Mouse (Mus musculus) testis, postnatal 10 days (tissue): ENCODE measurements around the gene Itga9.

ENCODE experiments used
- DNase-seq: peaks from one replicate; pipeline ENCODE4 v3.0.0; 2021; ENCODE audit warnings: low spot score

Itga9 gene

DNA sequence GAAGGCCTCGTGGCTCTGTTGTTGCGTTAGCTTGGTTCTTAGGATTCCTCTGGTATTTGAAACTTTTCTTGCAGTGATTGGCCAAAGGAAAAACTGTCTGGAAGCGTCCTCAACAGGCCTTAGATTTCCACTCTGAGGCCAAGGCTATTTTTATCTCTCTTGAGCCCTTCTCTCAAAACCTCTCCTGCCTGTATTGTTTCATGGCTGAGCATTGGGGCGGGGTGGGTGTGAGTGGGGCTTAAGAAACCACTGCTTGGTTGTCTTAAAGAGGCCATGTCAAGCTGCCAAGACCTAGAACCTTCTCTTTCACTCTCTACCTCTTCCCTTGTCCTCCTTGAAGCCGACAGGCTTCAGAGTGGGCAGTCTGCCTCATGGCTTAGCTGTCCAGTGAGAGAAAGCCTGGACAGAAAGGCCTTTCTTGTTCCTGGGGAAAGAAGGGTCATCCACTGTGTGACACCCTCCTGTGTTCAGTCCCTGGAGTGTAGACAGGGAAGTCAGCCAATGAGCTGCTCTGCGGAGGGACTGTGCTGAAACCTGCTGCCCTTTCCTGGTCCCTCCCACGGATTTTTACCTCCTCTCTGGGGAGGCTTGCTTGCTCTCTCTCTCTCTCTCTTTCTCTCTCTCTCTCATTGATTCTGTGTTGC lies 271.0 kb downstream of the Itga9 start:
- DNase-seq: no peak

DNA sequence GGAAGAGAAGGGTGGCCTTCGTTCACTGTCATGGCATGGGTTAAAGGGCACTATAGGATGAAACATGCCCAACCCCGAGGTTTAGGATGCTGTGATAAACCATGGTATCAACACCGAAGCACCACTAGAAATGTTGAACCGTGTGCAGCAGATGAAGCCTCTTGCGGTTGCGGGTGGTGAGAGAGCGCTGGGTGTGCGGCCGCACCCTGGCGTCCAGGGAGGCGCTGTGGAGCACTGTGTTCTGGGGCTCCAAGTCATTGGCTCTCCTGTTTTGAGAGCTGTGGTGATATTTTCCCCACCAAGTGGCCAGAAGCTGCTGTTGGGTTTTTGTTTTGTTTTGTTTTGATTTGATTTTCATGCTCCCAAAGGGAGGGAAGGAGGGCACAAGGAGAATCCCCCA lies 272.1 kb downstream of the Itga9 start:
- no peak for DNase-seq

DNA sequence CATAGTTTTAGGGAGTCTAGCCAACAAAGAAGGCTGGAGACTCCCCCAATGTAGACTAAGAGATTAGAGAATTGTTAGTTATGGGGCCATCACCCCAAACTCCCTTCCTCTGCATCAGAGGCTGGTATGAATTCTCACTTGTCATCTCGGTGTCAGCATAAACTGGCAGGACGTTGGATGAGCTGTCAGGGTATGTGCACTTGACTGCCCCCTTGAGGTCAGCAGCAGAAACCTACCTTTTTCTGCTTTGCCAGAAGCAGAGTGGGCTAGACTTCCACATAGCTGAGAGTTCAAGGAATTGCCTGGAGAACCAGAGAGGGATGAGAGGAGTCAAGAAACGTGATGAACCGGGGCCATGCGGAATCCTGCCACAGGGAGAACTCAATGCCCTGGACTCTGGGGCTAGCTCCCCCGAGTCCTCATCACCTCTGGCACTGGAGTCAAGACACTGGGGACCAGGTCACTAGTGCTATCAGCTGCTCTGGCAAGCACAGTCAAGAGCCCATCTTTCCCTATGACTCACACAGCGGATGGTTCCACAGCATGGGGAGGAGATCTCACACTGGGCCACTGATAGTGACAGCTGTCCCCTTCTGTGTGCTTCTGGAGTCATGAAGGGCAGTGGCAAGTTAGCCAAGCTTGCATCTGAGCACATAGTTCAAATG lies 274.9 kb downstream of the Itga9 start:
- no peak for DNase-seq

DNA sequence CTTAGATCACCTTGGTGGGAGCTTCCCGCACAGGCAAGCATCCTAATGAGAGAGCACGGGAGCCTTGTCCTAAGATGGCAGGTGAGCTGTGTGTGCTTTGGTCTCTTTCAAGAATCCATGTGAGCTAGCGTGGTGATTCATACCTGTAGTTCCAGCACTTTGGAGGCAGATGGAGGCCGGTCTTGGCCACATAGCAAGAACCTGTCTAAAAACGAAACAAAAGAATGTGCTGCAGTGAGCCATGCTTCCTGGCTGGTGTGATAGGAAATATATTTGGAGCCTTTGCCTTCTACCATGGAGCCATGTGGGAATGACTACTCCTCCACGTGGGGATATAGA lies 275.4 kb downstream of the Itga9 start:
- no peak for DNase-seq

DNA sequence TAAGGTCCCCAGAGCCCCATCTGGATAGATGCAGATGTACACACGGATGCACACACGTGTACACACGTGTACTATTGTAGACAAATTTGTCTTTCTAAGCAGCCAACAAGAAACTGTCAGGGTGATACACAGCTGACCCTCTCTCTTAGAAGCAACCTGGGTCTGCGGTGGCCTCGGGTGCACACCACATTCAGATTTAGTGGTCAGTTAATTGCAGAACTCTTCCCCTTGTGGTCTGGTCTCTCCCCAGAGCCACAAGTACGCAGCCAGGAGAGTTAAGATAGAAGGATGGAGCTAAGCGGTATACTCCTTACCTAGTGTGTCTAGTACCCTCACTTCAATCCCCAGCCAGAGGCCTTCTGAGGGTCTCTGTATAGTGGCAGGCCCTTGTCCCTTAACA lies 276.7 kb downstream of the Itga9 start:
- DNase-seq: no peak

DNA sequence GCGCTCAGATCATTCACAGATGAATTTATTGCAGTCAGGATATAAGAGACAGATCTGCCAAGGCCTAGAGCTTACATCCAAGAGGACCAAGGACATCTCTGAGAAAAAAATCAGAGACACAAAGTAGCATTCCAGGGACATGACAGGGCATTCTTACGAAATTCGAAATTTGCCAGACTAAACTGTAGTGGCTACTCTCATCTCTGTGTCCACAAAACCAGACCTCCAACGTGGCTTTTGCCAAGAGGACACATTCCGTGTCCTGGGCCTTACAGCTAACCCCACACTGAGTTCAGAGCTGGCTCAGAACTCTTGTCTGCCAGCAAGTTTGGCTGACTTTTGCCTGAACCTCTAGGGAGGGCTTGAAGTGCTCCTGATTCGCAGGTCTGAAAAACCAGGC lies 279.3 kb downstream of the Itga9 start:
- DNase-seq: no peak

DNA sequence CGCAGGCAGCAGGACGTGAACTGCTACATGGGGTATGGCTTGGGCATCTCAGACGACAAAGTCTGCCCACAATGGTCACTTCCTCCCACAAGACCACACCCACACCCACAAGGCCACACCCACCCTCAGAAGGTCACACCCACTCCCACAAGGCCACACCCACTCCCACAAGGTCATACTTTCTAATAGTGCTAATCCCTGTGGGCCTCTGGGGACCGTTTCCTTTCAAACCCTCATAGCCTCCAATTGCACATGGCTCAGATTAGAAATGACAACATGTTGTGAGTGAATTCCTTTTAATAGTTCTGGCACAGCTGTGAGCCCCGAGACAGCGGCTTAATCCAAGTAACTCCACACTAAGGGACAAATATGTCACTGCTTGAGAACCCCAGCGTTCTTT lies 280.7 kb downstream of the Itga9 start:
- DNase-seq: no peak

DNA sequence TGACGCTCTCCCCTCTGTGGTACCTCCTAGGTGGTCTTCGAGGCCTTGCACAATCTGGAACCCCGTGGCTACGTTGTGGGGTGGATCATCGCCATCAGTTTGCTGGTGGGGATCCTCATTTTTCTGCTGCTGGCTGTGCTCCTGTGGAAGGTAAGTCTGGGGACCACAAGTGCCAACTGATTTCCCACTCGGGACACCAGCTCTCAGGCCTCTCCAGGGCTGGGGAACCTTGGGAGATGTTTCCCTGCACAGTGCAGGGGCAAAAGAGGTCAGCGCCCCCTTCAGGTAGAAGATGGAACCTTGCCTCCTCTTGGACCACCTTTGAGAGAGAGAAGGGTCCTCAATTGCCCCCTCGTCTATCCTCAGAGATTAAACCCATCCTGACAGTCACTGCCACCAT lies 281.2 kb downstream of the Itga9 start:
- DNase-seq: no peak

DNA sequence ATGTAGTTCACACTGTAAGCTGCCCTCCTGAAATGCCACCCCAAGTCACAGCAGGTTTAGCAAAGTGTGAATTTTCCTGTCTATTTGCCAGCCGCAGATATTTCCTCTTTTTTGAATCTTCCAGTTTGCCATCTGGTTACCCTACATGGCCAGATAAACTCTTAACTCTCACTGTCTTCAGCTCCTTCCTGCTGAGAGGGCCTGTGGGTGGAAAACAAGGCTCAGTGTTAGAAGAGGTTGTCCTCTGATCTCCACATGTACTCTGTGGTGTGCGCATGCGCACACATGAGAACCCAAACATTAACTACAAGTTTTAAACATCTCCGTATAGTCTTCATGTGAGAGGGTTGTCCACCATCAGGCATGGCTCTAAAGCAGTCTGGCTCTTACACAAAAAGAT lies 283.7 kb downstream of the Itga9 start:
- DNase-seq: no peak

DNA sequence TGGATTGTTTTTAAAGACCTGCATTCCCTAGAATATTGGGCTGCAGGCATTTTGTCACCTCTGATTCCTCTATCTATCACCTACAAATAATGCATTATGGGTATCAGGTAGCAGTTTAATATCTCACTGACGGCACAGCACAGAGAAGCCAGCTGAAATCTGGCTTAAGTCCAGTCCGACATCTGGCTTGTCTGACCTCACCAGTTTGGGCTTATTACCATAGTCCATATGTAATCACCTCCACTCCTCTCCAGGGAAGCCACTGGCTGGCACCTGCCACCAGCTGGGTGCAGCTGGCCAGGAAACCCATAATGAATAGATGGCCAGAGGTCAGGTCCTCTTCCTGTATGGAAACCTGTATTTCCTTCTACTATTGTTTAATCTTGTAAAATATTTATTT lies 284.2 kb downstream of the Itga9 start:
- DNase-seq: no peak

DNA sequence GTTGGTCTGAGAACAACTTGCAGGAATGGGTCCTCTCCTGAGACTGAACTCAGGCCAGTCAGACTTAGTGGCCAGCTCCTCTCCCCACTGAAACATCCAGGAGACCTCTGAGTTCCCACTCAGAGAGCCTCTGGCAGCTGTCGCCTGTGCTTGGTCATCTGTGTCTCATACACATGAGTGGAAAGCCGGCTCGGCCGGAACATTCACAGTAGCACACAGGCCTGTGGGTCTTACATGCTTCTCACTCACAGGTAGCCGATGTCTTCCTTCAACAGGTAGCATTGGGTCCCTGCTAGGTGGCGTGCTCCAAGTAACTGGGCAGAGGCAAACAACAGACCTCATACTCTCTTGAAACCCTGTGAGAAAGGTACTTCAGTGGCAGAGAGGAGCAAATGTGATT lies 284.6 kb downstream of the Itga9 start:
- DNase-seq: no peak

DNA sequence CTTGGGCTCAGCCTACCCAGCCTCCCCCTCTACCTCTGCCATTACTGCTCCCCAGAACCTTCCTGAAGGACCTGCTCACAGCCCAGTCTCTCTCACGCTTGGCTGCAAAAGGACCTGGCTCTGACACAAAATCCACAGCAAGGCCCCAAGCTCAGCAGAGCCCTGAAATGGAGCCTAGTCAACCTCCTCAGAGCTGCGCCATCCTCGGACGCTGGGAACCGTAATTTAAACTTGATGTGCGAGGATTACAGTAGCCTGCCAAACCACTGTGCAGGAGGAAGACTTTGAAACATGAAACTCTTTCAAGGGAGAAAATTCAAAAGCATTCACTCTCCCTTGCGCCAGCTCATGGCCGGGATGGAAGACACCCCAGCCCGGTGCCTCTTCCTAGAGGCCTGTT lies 285.1 kb downstream of the Itga9 start:
- no peak for DNase-seq

DNA sequence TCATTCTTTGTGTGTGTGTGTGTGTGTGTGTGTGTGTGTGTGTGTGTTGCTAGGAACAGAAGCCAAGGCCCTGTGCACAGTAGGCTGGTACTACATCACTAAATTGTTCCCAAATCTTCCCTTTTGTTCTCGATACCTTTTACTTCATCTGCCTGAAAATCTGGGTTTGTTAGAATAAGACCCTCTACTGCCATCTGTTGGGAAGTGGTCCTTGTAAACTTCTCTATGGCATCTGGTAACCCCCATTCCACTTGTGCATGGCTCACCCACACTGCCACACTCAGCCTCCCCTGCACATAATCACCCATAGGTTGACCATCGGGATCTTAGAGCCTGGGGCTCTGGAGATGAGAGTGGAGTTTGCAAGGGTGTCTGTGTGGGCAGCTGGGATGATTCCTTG lies 288.6 kb downstream of the Itga9 start:
- DNase-seq: no peak

DNA sequence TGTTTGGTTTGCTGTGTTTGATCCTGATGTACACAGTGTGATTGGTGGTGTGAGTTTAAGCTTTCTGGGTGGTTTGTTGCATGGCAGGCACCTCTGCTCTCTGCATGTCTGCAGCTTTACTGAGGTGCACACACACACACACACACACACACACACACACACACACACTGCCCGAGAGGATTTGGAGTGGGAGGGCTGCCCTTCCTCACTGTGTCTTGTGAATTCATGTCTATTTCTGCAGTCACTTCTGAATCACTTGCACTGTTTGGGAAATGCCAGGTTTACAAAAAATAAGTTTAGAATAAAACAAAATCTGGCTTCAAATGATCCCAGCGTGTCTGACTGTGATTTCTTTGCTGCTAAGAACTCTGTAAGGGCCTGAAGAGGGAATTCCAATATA lies 294.2 kb downstream of the Itga9 start:
- DNase-seq: no peak

DNA sequence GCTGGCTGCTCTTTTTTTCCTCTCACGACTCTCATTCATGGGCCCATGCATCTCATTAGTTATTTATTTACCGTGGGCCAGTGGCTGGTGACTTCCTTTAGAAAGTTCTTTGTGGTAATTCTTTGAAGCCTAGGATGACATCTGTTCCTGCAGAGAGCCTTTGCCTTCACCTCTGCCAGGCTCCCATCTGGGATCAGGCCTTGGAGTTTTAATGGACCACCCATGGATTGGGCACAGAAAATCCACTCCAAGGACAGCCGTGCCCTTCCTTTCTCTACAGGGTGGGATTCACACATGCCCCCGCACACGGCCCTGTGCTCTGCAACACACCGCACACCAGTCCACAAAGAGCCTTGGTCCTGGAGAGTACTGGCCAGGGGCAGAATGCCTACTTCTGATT lies 295.4 kb downstream of the Itga9 start:
- no peak for DNase-seq

DNA sequence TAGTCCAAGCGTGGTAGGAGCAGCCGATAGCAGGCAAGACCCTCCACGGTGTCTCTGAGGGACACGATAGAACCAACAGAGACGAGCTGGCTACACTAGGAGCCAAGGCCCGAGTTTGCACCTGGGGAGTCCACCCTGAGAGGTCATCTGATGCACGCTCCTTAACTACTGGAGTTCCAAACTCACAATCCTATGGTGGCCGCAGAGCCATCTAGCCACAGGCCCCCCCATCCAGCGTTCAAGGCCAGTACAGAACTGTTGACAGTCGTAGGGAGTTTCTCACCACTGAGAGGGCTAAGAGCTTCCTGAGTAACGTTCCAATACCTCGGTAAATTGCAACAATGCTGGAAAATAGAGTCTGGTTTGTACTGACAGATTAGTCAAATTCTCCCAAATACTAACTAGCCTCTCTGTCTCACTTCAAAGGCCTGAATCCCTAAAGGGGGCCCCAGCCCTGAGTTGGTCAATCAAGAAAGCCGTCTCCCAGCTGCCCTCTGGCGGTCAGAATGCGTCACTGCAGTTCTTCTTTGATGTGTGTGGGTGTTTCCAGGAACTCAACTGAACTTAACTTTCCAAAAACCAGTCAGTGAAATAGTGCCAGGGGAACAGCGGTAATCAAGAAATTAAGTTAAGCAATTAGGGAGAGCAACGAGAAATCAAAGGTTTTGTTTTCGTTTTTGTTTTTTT lies 301.6 kb downstream of the Itga9 start:
- DNase-seq: peak; percentile 89

DNA sequence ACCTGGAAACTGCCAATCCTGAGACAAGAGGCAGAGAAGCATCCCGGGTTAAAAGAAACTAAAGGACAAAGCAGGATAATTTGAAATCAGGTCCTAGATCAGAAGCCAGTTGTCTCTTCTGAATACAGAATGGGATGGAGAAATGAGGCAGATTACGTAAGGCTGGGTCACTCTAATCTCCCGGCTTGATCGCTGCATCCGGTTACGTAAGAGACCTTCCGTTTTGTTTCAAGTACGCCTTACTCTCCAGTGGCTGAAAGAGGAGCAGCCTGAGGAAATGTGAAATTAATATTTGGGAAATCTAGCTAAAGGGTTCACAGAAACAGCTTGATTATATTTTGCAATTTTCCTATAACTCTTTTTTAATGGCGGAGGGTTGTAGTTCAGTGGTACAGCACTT lies 306.6 kb downstream of the Itga9 start:
- DNase-seq: no peak

DNA sequence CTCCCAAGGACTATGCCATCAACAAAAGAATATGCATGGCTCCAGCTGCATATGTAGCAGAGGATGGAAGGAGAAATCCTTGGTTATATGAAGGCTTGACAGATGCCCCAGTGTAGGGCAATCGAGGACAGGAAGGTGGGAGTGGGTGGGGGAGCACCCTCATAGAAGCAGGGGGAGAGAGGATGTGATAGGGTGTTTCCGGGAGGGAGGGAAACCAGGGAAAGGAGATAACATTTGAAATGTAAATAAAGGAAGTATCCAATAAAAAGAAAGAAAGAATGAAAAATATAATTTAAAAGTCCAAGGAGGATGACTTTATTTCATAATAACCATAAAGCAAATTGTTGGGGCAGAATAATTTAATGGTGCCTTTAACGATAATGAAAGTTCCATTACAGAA lies 307.1 kb downstream of the Itga9 start:
- no peak for DNase-seq

DNA sequence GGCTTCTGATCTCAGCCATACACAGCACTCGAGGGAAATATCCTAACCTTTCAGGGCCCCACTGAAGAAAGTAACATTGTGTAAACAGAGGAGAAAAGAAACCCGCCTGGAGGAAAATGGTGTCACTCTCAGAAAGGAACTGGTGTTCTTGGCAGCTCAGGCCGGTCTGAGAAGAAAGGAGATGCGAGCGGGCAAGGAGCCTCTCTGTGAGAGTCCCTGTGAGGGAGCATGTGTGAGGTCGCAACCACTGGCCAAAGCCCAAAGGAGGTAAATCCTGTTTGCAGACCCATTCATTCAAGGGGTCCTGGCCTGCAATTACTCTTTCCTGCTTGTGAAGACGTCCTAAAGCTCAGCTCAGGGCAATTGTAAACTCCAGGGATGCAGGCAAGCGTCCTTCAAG lies 308.1 kb downstream of the Itga9 start:
- no peak for DNase-seq

DNA sequence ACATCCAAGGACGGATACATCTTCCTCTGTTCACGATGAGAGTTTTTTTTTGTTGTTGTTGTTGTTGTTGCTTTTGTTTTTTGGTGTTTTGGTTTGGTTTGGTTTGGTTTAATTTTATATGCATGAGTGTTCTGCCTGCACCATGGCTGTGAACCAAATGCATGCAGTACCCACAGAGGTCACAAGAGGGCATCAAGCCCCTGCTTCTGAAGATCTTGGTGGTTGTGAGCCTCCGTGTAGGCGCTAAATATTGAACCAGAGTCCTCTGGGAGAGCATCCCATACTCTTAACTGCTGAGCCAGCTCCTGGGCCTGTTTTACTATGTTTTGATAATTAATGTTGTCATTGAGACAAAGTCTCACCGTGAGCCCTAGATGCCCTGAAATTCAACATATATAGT lies 308.8 kb downstream of the Itga9 start:
- DNase-seq: peak; percentile 66

DNA sequence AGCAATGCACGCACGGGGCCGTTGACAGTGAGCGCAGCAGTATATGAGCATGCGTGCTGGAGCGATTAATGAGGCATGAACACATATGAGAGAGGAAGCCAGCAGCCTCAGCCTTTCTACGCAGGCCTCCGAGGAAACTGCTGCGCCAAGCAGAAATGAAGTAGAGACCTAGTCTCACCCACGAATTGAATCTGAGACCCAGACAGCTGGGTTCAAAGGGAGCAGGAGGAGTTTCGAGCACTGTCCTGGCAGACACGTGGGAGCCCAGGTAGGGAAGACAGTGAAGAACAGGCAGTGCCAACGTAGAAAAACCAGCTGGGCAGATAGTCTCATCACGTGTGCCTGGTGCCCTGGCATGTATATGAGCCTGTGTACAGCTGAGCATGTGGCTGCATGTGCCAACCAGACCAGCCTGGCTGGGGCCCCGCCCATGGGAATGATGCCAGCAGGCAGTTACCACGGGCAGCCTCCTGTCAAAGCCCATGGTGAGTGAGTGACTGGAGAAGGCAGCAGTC lies 313.2 kb downstream of the Itga9 start:
- peak; percentile 71 for DNase-seq

DNA sequence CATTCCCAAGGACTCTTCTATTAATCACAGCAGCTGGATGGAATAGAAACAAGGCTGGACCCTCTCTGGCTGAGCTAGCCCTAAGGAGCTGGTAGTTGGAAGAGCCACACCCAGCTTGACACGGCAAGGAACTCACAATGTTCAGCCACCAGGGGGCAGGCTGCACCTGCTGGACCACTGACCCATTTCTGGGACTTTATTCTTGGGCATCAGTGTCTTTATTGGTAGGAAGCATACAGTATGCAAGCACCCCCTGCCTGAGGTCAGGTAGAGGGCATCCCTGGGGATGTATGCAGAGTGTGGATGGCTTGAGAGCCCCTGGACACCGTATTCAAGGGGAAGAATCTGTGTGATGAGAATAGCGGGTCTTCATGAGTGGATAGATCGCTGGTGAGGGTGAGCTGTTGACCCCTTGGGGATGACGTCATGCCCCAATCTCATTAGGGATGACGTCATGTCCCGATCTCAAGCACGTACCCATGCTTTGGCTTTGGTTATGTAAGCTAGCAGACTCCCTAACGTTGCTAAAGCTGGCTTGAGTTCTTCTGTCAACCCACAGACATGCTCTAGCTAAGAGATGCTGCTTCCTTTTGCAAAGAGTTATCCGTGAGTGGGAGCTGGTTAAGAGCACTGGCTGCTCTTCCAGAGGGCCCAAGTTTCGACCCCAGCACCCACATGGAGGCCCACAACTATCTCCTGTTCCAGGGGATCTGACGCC lies 314.5 kb downstream of the Itga9 start:
- peak; percentile 93 for DNase-seq

DNA sequence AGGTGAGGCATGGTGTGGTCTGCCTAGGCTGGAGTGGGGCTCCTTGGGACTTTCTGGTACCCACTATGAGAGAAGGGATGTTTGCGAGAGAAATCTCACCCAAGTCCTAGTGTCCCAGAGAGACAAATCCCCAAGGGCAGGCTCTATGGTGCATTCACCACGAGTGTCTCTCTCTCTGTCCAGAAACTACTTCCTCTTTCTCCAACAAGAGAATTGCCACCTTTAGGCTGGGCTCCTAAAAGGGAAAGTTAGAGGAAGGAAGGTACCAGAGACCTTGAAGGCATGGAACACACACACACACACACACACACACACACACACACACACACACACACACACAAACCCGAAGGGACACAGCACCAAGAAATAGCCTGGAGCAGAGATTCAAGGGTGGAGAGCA lies 315.4 kb downstream of the Itga9 start:
- no peak for DNase-seq
